Mouse (Mus musculus) heart, embryonic 14.5 days (tissue): ENCODE measurements around the gene Dhx34. TPM values are rescaled to one million over a fixed set of nuclear protein-coding genes. Genes with fewer than 3 reads are reported as not detected.

Experiments
- ATAC-seq: fragments of 200-750 bp; cut with Nextera tagmentation; 2 replicates; pipeline ENCODE4 v1.8.0; 2017; ENCODE audit warnings: low read depth, moderate TSS enrichment; ENCODE audit not compliant: insufficient number of reproducible peaks, insufficient read depth, low FRiP score
- H3K27ac ChIP-seq, 2 experiments: fragments of 200-500 bp in 1 of 2; fragments of 300-500 bp in 1 of 2; sonication (generic) in 1 of 2; replicated peaks in 1 of 2; 2 replicates each; pipeline ENCODE4 v1.5.1; 2012 to 2014; ENCODE audit warnings: low read depth in 2 of 2, low read length in 2 of 2, control low read depth in 1 of 2, mild to moderate bottlenecking in 1 of 2, mixed read lengths in 1 of 2; ENCODE audit not compliant: control insufficient read depth in 1 of 2, insufficient read depth in 1 of 2
- H3K27me3 ChIP-seq: fragments of 300-500 bp; sonication (generic); 2 replicates; pipeline ENCODE4 v1.6.1; 2014; ENCODE audit warnings: mild to moderate bottlenecking, low read length, control low read depth; ENCODE audit not compliant: control insufficient read depth, insufficient read depth
- H3K36me3 ChIP-seq: fragments of 300-500 bp; sonication (generic); 2 replicates; pipeline ENCODE4 v1.6.1; 2014; ENCODE audit warnings: mild to moderate bottlenecking, control low read depth, low read length, mixed read lengths; ENCODE audit not compliant: control insufficient read depth, insufficient read depth
- H3K4me1 ChIP-seq, 2 experiments: fragments of 200-500 bp in 1 of 2; fragments of 300-500 bp in 1 of 2; sonication (generic) in 1 of 2; 2 replicates each; pipeline ENCODE4 v1.6.1; 2012 to 2014; ENCODE audit warnings: low read length in 2 of 2, control low read depth in 1 of 2, mixed read lengths in 1 of 2; ENCODE audit not compliant: control insufficient read depth in 2 of 2, insufficient read depth in 2 of 2
- H3K4me2 ChIP-seq: fragments of 300-500 bp; sonication (generic); 2 replicates; pipeline ENCODE4 v1.6.1; 2014; ENCODE audit warnings: mild to moderate bottlenecking, low read length
- H3K4me3 ChIP-seq, 2 experiments: fragments of 200-500 bp in 1 of 2; fragments of 300-500 bp in 1 of 2; sonication (generic) in 1 of 2; 2 replicates each; pipeline ENCODE4 v1.5.1; 2012 to 2014; ENCODE audit warnings: low read length in 2 of 2, mild to moderate bottlenecking in 2 of 2, control low read depth in 1 of 2, low read depth in 1 of 2, moderate library complexity in 1 of 2; ENCODE audit not compliant: control insufficient read depth in 1 of 2, insufficient read depth in 1 of 2
- H3K9ac ChIP-seq: fragments of 300-500 bp; sonication (generic); 2 replicates; pipeline ENCODE4 v1.6.1; 2014; ENCODE audit warnings: mild to moderate bottlenecking, low read length
- H3K9me3 ChIP-seq: fragments of 300-500 bp; sonication (generic); 2 replicates; pipeline ENCODE4 v1.6.1; 2016; ENCODE audit warnings: low read length, control low read depth; ENCODE audit not compliant: control insufficient read depth
- WGBS: fragments of 180-500 bp; shearing (Covaris S2); extraction: QIAGEN DNeasy Blood & Tissue Kit; methylation state at CpG from one replicate; pipeline ENCODE4 v1.1.7; 2014; 5-methylcytosine and 5-hydroxymethylcytosine counted together
- polyA plus RNA-seq: library from polyadenylated mRNA; unstranded; fragments of >200 nt; fragmentation: Nextera tagmentation; extraction: Ambion mirVana; gene quantifications from 2 replicates; pipeline ENCODE4 v1.2.1, GENCODE M21; 2014

The Dhx34 gene
- polyA plus RNA-seq, 1 experiment from 2014 or later, result 7.8 TPM

DNA sequence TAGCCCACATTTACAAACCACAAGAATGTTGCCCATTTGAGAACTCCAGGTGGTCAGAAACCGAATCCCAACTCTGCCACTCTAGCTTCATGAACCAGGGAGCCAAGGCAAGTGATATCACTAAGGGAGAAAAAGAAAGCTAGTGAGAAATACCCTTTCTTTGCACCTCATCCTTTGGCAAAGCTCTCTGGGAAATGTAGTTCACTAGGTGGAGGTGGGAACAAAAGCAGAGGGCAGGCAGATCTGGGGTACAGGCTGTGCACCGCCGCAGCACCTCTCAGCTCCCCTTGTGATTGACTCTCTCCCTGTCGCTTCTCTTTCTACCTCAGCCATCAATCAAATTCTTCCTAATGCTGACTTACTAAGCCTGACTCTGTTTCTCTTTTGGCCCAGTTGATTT is 43.7 kb downstream of the Dhx34 start:
- Histone ChIP-seq H3K4me1 (peaks cover 2 to 8% of the 10 kb centered on the region in 2 experiments; a peak in 2 of 4 replicates), H3K4me2 (no peak overlapping the region), H3K9ac (no peak overlapping the region), H3K27me3 (peaks cover 4% of the 10 kb centered on the region; the same call in 1 of the 2 replicates), H3K9me3 (0 out of 2 replicates have a peak, but pooled peaks cover 4% of the 10 kb centered on the region), H3K27ac (no peak overlapping the region), H3K4me3 (no peak overlapping the region), H3K36me3 (0 out of 2 replicates have a peak, but pooled peaks cover 5% of the 10 kb centered on the region)
- ATAC-seq, result no peak
- 66% methylated on average over 4 of the region's 4 CpGs for WGBS

DNA sequence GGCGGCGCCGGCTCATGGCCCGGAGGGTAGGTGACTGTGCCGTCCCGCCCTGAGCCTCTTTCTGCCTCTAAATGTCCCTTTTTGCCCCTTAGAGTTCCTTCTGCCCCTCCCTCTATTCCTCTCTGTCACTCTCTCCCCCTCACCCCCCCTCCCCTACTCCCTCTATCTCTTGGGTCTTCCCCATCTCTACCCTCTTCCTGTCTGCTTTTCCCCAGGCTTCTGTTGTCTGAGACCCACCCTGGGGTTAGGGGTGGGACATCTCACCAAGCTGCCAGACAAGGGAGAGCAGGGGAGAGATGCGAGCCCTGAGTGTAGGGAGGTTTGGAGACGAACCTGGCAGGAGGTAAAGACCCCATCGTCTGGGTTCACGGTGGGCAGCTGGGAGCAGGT is 46.3 kb downstream of the Dhx34 start:
- no peak for ATAC-seq
- Histone ChIP-seq H3K4me3 (peak overlapping the region; percentile 52 to 60), H3K4me2 (peak overlapping the region; percentile 86), H3K9ac (peak overlapping the region; percentile 78), H3K27ac (peak overlapping the region in 1 of 2 experiments; percentile 19; a peak in 1 of 4 replicates), H3K27me3 (peaks cover 4% of the 10 kb centered on the region; the same call in 1 of the 2 replicates), H3K4me1 (peaks cover 2 to 8% of the 10 kb centered on the region in 2 experiments; a peak in 2 of 4 replicates), H3K36me3 (0 out of 2 replicates have a peak, but pooled peaks cover 5% of the 10 kb centered on the region), H3K9me3 (0 out of 2 replicates have a peak, but pooled peaks cover 4% of the 10 kb centered on the region)
- WGBS, result 0% methylated on average over 10 of the region's 10 CpGs

DNA sequence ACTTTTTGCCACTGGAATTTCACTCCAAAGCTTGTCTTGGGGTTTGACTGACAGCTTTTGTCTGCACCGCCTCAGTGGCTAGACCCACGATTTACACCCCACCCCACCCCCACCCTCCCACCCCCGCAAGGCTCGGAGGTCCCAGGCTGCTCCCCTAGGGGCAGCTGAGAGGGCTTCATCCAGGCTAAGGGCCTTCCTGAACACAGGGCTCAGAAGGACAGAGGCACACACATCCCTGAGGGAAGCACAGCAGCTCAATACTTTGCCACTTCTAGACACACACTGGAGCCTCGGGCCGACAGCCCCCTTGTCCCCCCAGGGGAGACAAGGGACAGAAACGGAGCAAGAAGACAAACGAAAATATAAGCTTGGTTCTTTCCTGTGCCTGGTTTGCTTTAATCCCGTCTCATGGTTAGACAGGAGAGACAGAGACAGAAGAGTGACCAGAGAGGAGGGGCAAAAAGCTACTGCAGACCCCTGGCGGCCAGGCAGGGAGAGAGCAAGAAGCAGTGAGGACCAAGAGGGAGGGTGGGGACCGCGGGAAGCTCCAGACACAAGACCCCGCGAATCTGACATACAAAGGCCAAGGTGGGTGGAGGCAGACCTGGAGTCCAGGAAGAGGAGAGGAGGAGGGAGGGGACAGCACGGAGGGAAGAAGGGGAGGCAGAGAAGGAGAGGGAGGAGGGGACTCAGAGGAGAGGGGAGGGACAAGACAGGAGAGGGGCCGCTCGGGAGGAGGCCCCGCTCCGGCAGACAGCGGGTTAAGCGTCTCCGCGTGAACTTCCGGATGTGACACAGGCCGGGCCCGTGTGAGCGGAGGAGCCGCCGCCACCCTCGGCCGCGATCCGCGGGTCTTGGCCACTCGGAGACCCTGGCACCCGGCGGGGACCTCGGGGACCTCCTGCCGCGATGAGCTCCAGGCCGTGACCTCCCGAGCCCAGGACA is 47.0 kb downstream of the Dhx34 start, which contains the start of gene Meis3:
Gene Meis3, plus strand, starts transcription at position 494 of the 945 bp plus-strand sequence.
- peak within 1 kb of the TSS; percentile 86 for H3K4me2 ChIP-seq
- WGBS, result under 1% methylated on average over 41 of the region's 42 CpGs
- peak within 1 kb of the TSS in 1 of 2 experiments; percentile 19; a peak in 1 of 4 replicates for H3K27ac ChIP-seq
- peak within 1 kb of the TSS; percentile 78 for H3K9ac ChIP-seq
- peak; percentile 66 for ATAC-seq
- 0 out of 2 replicates have a peak, but pooled peaks cover 4% of the 10 kb centered on the region for H3K9me3 ChIP-seq
- H3K4me1 ChIP-seq, result peaks cover 2 to 8% of the 10 kb centered on the region in 2 experiments; a peak in 2 of 4 replicates
- peak within 1 kb of the TSS; percentile 52 to 60 for H3K4me3 ChIP-seq
- peaks cover 4% of the 10 kb centered on the region; the same call in 1 of the 2 replicates for H3K27me3 ChIP-seq
- 0 out of 2 replicates have a peak, but pooled peaks cover 4% of the 10 kb centered on the region for H3K36me3 ChIP-seq

DNA sequence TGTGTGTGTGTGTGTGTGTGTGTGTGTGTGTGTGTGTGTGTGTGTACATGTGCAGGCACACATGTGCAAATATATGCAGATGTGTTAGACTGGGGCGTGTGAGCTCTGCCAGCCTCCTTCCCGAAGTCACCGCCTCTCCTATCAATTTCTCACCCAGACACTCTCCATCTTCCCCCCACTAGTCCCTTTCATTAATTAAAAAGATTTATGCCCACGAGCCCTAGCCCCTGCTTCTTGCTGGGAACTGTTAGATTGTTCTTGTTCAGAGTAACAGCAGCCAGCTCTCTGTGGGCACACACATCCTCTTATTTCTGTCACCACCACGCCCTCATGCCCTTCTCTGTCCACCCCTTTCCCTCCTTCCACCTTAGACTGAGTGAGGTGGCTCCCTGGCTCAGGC is 48.7 kb downstream of the Dhx34 start:
- Histone ChIP-seq H3K36me3 (no peaks in the 10 kb centered on the region), H3K27me3 (peaks cover 4% of the 10 kb centered on the region; the same call in 1 of the 2 replicates), H3K4me3 (no peak overlapping the region), H3K9ac (no peak overlapping the region), H3K27ac (no peak overlapping the region), H3K4me1 (peaks cover 2 to 8% of the 10 kb centered on the region in 2 experiments; a peak in 2 of 4 replicates), H3K9me3 (0 out of 2 replicates have a peak, but pooled peaks cover 1% of the 10 kb centered on the region), H3K4me2 (no peak overlapping the region)
- no peak for ATAC-seq
- 58% methylated on average over 5 of the region's 5 CpGs for WGBS

DNA sequence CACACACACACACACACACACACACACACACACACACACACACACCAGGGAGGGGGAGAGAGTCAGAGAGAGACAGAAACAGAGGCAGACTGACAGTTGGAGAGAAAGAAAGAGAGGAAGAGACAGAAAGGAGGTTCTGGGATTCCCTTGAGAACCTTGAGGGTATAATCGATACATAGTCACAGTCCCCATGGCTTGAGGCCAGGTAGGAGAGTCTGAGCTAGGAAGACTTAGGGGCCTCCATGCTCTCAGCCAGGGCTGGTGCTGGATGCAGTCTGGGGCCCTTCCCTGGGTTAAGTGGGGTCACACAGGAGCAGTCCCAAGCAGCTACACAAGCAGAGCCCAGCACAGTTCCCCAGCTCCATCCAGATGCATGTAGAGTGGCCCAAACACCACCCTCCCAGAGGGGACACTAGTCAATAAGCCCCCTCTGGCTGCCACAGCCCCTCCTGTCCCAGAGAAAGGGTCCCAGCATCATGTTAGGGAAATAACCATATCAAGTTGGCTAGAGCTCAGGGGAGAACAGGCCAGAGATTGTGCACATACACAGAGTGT is 49.2 kb downstream of the Dhx34 start:
- Histone ChIP-seq H3K36me3 (no peaks in the 10 kb centered on the region), H3K9ac (no peak overlapping the region), H3K27ac (no peak overlapping the region), H3K9me3 (peaks cover 6% of the 10 kb centered on the region; the same call in 1 of the 2 replicates), H3K4me3 (no peak overlapping the region), H3K4me2 (no peak overlapping the region), H3K4me1 (peaks cover 2 to 8% of the 10 kb centered on the region in 2 experiments; a peak in 2 of 4 replicates), H3K27me3 (peaks cover 4% of the 10 kb centered on the region; the same call in 1 of the 2 replicates)
- WGBS, result 54% methylated on average over 1 of the region's 1 CpGs
- no peak for ATAC-seq

DNA sequence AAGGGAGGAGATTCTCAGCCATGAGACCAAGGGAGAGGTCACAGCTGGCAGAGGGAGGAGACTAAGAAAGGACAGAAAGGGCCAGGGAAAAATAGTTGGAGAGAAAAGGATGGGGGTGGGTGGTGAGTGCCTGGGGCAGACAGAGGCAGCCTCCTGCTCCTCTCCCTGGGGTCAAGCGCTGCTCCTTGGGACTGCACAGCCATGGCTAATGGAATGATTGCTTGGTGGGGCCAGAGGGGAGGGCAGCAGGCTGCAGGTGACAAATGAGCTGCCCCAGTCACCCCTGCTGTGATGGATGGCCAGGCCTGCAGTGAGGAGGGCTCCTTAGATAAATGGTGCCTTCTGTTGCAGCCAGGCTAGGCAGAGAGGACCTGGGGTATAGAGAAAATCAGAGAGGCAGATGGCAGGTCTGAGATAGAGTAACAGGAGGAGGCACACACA is 49.7 kb downstream of the Dhx34 start:
- H3K27ac ChIP-seq, result no peak overlapping the region
- 13% methylated on average over 1 of the region's 1 CpGs for WGBS
- H3K9ac ChIP-seq, result no peak overlapping the region
- ATAC-seq, result no peak
- H3K4me2 ChIP-seq, result no peak overlapping the region
- no peaks in the 10 kb centered on the region for H3K36me3 ChIP-seq
- H3K4me3 ChIP-seq, result no peak overlapping the region
- peaks cover 7% of the 10 kb centered on the region; the same call in 1 of the 2 replicates for H3K9me3 ChIP-seq
- peaks cover 4% of the 10 kb centered on the region; the same call in 1 of the 2 replicates for H3K27me3 ChIP-seq
- peaks cover 2 to 8% of the 10 kb centered on the region in 2 experiments; a peak in 2 of 4 replicates for H3K4me1 ChIP-seq

DNA sequence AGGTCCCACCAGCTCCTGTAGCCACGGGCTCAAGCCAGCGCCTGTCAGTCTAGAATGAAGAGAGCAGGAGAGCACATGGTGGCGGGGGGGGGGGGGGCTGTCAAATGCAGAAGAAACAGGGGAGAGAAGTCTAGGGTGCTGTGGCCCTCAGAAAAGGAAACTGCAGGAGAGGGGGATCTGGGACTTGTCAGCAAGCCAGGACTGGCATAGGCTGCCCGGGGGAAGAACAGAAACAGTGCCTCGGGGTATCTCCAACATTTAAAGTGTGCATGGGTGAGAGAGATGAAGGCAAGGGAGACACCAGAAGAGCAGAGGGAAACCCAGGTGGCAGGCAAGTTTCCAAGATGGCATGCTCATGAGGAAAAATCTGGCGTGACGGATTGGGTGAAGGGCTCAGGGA is 59.8 kb downstream of the Dhx34 start:
- Histone ChIP-seq H3K4me2 (no peak overlapping the region), H3K4me1 (peaks cover 2 to 4% of the 10 kb centered on the region in 2 experiments; a peak in 2 of 4 replicates), H3K36me3 (no peaks in the 10 kb centered on the region), H3K9me3 (no peaks in the 10 kb centered on the region), H3K27me3 (peaks cover 26% of the 10 kb centered on the region), H3K9ac (no peak overlapping the region), H3K4me3 (no peak overlapping the region), H3K27ac (no peak overlapping the region)
- no peak for ATAC-seq
- WGBS, result 58% methylated on average over 7 of the region's 7 CpGs
